Mouse (Mus musculus) kidney, postnatal 25 days (tissue): ENCODE measurements at regions not wholly inside any gene's neighbourhood (a gene's known extent, or its start where the extent isn't known, plus 50 kb on each side); places are given as distances from the start of the nearest gene placed in this dataset.

Experiments used
- DNase-seq, 2 experiments: peaks; one replicate each; pipeline ENCODE4 v3.0.0; 2021; ENCODE audit warnings: mixed read lengths in 2 of 2

DNA sequence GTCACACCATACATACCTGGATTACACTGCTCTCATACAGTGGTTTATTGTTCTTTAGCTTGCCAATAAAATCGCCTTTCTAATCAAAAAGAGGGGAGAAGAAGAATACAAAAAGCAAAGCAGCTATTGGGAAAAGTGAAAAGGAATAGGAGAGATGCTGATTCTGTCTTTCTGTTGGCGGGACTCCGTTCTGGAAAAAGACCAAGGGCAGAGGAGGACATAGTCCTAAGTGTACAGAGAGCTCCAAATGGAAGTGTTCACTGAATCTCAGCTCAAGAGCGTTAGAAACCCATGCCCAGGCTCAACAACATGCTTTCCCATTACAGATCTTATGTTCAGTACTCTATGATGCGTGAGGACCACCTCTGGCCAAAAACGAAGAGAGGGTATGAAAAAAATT, 174.4 kb upstream of the Tmem161b start:
- no peak for DNase-seq

DNA sequence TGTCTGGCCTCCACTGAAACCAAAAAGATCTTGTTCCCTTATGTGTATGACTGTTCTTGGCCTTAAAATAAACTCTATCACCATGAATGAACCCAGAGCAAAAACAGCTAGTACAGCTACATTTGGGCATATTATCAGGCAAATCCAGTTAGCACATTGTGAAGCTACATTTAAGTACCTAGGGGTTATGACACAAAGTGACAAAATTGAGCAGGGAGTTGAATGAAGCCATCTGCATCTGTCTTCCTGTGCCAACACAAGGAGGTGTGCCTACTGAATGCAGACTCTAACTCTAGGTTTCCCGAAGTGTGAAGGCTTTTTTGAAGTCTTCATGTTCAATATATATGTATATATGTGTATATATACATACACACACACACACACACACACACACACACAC, 169.9 kb upstream of the Tmem161b start:
- no peak for DNase-seq

DNA sequence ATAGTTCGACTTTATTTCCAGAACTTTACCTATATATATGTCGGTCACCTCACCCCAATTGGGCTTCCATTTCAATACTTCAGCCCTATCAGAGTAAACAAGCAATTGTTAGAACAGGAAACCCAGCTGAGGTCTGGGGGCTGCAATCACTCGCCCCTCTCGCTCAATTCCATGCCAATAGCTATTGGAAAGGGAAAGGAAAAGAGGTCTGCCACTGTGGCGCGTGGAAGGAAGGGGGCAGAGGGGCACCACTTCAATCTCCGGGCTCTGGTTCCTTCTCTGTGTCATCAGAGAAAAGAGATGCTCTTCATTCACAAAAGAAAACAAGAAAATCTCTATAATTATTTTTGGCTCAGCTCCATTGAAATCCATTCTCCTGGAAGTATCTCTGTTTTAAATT, 167.1 kb upstream of the Tmem161b start:
- DNase-seq: no peak

DNA sequence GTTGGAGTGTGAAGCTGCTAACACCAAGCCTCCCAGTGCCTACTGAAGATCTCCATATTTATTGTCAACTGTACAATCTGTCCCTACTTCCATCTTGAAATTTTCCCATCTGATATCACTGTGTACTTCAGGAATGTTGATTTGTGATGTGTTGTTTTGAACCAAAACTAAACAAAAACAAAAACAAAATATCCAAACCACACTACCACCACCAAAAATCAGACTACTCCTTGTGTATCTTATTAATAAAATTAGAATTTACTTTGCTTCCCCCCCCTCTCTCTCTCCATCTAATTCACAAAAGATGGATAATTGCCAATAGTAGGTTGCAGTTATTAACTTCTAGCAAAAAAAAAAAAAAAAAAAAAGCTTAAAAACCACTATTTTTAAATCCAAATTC, 166.5 kb upstream of the Tmem161b start:
- no peak for DNase-seq

DNA sequence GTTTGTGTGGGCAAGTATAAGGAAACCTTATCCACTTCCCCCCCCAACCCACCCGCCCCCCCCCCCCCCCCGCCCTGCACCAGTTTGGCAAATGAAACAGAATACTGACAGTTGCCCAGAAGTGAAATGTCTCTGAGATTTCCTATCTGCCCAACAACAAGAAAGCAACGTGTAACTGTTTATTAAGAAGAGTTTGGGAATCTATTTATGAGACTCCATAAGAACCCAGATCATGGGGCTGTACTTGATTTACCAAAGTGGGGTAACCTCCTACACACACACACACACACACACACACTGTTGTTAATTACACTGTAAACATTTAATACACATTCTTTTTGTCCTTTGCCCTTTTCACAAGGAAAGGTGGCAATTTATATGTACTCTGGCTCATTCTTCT, 165.6 kb upstream of the Tmem161b start:
- no peak for DNase-seq

DNA sequence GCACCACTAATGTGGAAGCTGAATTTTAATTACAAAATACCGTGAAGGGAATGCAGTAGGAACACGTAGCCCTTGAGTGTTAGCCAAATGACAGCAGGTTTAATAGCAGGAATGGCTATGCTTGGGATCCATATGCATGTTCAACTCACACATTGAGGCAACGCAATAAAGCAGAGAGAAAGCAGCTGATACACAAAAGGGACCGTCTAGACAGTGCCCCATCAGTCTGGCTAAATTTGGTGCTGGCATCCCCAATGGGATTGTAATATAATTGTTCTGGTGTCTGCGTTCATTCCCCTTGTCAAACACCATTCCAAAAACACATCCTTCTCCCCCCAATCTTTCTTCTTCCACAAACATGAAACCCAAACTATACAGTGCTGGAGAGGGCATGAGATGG, 165.1 kb upstream of the Tmem161b start:
- no peak for DNase-seq

DNA sequence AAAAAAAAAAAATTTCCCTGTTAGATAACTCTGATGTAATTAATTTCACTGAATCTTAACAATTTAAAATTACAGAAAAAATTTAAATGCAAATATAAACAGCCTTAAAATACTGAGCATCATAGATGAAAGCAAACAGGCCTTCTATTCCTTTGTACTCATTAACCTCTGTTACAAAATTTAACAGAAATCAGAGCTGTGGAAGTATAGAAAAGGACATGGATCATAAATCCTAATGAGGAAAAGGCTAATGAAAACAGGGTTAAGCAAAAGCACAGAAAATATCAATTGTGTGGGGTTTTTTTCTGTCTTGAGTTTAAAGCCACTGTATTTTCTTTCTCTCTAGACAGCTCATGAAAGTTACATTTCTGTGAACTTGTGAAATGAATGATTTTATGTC, 164.6 kb upstream of the Tmem161b start:
- no peak for DNase-seq

DNA sequence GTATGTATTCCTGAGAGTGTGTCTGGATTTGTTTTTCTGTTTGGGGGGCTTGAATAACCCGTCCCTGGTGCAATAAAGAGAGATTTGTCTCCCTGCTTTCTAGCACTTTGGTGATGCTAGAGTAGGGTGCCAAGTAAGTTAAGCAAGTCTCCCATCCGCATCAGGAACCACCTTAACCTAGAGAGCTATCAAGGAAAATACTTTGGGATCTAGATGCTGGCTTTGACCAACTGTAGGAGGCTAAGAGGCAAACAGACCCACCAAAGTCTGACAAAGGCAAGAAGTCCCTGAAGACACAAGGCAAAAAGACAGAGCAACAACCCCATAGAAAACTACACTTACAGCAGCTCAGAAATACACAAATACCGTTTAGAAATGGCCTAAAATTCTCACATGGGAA, 163.8 kb upstream of the Tmem161b start:
- no peak for DNase-seq

DNA sequence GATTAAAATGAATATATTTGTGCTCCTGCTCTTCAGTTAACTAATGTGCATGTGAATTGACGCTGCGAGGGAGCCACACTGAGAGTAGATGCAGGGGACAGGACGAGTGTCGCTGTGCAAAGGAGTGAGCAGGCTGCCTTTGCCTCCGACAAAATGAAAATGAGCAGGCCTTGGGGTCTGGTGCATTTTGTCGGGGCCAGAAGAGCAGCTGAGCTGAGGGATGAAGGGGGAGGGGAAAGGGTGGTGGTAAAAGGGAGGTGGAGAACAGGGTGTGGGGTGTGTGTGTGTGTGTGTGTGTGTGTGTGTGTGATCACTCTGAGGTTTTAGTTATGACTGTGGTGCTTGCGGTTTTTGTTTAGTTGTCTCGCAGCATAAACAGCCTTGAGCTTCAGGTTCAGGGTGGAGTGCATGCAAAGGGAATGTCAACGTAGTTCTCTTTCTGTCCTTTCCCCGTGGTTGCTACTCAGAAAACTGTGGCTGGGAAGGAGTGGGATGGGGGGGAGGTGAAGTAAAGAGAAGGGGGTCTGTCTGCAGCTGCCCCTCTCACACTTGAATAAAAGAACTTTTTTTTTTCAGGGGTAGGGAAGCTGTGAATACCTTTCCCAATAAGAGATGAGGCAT, 163.0 kb upstream of the Tmem161b start:
- no peak for DNase-seq

DNA sequence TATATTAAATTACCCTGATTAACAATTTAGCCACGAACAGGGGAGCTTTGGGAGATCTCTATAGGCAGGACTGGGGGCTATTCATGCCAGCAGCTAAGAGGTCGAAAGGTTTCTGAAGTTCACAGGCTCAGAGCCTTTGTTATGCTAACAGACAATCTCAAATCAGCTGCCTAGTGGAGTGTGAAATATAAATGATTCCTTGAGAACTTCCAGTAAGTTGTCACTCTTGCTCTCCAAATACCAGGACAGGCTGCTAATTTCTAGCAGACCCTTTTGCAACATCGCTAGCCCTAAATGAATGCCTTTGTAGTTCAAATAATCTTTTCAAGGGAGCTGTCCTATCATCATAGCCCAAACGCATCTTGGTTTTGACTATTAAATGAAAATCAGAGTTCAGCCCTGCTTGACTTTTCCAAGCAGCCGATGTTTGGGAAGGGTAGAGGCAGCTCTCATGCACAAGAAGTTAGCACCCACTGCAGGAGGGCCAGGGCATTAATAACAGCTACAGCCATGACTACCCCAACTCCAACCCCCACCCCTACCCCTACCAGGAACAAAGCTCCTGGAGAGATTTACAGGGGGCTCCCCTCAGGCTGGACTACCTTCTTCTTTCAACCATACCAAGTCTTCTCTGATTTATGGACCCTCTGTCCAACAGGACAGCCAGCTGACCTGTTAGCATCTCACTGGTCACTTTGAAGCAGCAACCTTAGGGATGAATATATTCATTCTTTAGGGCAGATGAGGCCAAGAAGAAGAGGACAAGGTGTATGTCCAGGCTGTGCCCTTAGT, 162.2 kb upstream of the Tmem161b start:
- no peak for DNase-seq

DNA sequence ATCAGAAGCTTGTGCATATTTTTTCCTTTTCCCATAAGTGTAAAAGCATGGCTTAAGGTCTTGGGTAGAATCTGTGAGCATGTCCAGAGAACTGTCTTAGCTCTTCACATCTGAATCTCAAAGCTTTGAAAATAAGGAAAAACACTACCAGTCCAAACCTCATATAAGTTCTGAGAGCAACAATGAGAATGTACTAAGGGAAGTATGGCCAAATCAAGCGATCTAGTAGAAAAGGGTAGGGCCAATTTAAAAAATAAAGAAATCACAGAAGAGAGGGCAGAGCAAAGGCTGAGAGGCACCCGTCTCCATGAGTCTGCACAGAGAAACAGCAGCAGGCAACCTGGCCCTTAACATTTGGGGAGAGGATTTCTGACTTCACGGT, 161.7 kb upstream of the Tmem161b start:
- DNase-seq: no peak

DNA sequence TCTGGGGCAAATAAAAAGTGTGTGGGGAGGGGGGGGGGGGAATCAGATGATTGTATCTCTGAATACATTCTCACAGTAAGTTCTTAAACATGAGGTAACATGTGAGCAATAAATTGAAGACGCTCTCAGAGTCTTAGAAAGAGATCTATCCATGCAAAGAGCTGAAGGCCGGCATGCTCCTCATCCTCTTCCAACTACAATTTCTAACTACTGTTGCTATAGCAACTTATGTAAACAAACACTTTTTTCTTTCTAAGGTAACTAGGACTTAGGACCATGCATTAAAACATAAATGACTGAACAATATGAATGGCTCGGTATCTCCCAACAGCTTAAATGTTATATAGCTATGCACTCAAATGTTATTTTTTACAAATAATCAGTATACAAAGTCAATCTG, 161.2 kb upstream of the Tmem161b start:
- no peak for DNase-seq

DNA sequence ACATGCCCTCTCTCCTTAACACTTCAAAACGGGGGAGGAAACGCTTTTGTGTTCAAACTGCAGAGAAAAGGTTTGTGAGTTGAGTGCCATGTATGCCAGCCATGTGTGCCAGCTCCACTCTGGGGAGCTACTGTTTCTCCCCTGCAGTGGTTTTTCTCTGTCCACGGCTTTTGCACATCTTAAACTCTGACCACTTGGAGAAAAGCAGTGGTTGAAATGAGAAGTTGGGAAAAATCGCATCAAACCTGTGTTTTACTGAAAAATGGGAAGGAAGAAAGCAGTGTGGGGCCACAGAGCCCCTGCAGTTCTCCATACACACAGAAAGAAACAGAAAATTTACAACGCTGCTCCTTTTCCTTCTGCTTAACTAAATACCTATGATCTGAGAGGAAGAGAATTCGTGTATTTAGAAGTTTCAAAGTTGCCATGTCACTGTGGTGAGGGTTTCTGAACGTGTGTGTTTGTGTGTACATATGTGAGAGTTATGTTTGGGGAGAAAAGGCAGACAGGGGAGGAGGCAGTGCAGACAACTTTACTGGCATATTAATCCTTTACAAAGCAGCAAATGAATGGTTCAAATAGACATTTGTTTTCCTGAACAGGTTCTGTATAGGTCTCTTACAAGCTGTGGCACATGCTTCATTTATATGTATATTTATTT, 160.1 kb upstream of the Tmem161b start:
- no peak for DNase-seq

DNA sequence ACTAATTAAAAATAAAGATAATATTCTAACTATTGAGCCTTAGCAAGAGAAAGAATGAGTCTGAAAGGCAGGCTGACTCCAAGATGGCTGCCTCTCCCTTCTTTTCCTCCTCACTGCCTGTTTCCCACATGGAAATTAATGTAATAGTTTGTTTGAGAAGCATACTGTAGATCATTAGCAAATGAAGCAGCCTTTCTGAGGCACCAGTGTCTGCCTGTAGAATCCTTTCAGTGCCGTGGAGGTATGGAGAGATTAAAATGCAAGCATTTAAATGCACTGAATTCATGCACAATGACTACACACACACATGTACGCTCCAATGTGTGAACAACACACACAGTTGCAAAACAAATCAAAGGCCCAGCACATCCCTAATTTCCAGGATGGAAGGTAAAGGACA, 159.5 kb upstream of the Tmem161b start:
- DNase-seq: no peak

DNA sequence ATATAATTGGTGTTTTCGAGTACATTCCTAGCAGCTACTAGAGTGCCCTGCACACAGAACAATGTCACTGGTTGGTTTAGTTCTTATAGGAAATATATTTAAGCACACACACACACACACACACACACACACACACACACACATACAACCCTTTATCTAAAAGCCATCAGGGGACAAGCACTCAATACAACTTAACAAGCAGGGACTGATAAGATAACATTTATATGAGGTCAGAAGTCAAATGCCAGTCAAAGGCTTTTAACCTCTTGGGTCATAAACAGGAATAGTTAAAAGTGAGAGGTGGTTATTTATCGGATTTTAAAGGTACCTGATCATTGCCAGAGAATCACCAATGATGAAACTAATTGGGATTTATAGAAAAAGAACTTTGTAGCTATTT, 158.7 kb upstream of the Tmem161b start:
- DNase-seq: no peak

DNA sequence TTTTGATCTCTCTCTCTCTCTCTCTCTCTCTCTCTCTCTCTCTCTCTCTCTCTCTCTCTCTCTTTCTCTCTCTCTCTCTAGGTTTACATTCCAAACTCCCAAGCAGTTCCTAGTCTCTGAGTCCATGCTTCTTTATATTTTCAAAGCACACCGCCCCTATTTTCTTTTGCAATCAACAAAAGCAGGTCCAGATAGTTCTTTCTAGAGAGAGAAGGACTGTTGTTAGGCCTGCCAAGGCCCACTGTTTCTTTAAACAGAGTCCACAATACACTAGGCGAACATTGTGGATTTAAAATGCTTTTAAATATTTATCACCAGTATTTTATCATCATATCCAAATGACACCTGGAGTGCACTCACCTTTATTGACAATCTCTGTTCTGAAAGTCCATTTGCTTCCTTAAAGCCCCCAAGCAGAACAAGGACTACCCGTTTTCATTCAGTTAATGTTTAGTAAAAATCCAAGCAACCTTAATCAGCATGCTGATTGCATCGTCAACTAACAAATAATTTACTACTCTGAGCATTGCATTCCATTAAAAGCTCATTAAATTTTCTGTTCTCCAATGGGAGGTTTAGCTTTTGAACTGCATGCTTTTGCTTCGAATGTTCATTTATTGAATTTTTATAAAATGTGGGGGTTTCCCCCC, 157.7 kb upstream of the Tmem161b start:
- no peak for DNase-seq

DNA sequence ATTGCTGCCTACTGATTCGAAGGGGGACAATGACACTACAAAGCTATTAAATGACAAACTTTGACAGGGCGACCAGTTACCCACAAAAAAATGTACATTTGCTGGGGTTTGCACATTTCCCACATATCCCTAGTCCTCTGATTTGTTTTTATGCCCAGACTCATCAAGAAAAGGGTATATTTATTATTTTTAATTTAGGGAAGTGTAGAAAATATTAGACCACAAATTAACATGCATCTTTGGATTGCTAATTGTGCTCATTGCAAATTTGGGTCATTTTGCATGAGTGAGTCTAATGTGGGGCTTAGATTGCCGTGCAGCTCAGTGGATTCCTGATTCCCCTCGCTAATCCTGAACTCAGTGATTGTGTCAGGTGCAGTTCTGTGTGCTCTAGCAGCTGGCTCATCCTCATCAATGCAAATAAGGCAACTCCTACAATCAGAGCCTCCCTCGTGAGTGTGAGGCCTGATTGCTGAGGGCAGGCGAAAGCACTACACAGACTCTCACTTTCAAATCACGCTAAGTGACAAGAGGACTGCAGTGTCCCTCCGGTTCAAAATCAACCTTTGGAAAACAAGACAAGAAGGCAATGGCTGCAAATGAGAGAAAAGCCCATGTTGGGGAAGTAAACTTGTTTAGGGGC, 156.7 kb upstream of the Tmem161b start:
- no peak for DNase-seq

DNA sequence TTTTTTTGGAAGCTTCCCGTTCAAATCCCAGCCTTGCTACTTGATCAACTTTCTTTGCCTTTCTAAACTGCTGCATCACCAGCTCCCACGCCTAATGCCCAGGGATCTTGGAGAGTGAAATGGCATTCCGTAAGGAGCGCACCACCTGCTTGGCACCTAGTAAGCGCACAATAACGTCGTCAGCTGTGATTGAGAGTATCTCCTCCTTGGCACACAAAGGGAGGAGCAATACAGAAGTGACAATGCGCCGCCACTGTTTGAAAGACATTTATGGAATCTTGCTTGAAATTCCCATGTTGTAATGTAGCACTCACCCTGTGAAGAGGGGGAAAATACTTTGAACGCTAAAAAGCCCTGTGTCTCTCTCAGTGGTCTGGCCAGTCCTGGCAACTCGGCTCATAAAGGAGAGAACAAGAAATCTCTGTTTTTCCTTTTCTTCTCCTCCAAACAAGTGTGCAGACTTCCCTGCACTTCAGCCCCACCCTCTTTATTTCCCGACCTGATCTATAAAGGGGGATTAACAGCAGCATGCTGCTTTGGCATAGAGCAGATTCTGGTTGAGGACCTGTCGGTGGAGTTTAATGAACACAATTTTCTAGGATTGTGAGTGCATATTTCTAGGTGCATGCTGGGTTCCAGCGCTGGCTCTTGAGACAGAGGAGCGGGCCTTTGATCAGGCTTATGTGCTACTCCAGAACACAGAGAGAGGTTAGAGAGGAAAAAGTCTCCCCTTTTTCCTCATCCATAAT, 155.7 kb upstream of the Tmem161b start:
- no peak for DNase-seq

DNA sequence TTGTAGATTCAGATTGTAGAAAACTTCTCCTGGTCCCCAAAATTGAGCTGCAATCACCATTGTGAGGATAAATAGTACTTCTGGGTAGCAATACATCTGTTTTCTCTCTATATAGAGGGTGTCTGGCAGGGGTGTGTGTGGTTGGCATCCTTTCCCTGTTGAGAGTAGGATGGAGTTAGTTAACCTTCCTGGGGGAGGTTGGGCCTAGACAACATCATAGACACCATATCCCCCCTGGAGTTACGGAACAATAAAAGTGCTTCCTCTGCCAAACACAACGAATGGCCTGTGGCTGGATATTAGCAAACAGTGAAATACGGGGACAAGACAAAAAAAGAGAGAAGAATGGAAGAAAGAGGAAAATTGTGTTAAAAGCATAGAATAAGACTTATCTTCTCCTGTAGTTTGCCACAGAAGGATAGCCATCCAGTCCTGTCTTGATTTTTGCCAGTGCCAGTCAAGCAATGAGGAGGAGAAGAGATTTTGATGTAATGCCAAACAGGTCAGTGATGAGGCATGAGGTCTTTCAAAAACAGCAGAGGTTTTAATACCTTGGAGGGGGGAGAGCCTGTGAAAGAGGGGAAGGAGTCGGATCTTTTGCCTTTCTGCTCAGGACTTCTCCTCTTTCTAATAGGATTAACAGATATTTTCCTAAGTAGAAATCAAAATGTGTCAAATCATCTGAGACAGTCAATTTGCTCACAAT, 155.0 kb upstream of the Tmem161b start:
- no peak for DNase-seq

DNA sequence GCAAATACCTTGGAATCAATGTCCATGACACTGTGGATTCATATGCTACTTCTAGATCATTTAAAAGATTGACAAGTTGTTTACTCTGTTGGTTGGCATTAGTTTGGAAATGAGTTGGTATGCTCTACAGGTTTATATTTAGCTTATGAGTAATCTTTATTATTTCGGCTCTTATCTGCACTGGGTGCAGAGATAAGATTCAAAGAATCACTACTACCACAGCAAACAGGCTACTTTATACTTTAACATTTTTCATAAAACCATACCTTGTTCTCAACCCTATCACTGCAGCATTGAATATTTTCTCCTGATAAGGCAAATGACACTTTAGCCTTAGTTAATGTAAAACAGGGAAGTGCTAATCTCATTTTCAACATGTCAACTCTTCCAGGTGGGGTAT, 153.7 kb upstream of the Tmem161b start:
- DNase-seq: no peak
